Mouse (Mus musculus) liver, adult 2 months (tissue): Measurements from ENCODE around the gene Olfr522.

Experiments
- CTCF ChIP-seq: fragments of 200-500 bp; IDR thresholded peaks from 2 replicates; pipeline ENCODE4 v1.5.1; 2011; ENCODE audit warnings: low read depth, low read length, control low read depth
- POLR2A ChIP-seq: fragments of 200-500 bp; IDR thresholded peaks from 2 replicates; pipeline ENCODE4 v1.6.1; 2011; ENCODE audit warnings: low read length, control low read depth; ENCODE audit not compliant: insufficient read depth; ENCODE audit errors: extremely low read depth

- TF ChIP-seq POLR2A, result no peak
- TF ChIP-seq CTCF, result no peak
Measured at GRCm38 (mm10) chr7:140120484-140120883, 44.1 kb downstream of the Olfr522 start.
